Mouse (Mus musculus) hindbrain, embryonic 11.5 days (tissue): ENCODE data around the gene Afmid. TPM values are rescaled to one million over a fixed set of nuclear protein-coding genes. Genes with fewer than 3 reads are reported as not detected.

Experiments used
- ATAC-seq: fragments of 200-750 bp; cut with Nextera tagmentation; 2 replicates; pipeline ENCODE4 v1.8.0; 2017; ENCODE audit warnings: mild to moderate bottlenecking, moderate TSS enrichment, moderate library complexity; ENCODE audit not compliant: low FRiP score
- DNase-seq: peaks from one replicate; pipeline ENCODE4 v3.0.0-alpha.2; 2015; ENCODE audit warnings: low spot score
- H3K27ac ChIP-seq: fragments of 300-500 bp; sonication (generic); 2 replicates; pipeline ENCODE4 v1.5.1; 2014; ENCODE audit warnings: mild to moderate bottlenecking, low read depth, low read length
- H3K27me3 ChIP-seq: fragments of 300-500 bp; sonication (generic); 2 replicates; pipeline ENCODE4 v1.6.1; 2014; ENCODE audit warnings: mild to moderate bottlenecking, low read length, moderate library complexity, mixed read lengths; ENCODE audit not compliant: control insufficient read depth, insufficient read depth
- H3K36me3 ChIP-seq: fragments of 300-500 bp; sonication (generic); 2 replicates; pipeline ENCODE4 v1.6.1; 2014; ENCODE audit warnings: mild to moderate bottlenecking, low read length, moderate library complexity, mixed read lengths; ENCODE audit not compliant: control insufficient read depth, insufficient read depth
- H3K4me1 ChIP-seq: fragments of 300-500 bp; sonication (generic); replicated peaks from 2 replicates; pipeline ENCODE4 v1.6.1; 2014; ENCODE audit warnings: low read length, mixed read lengths; ENCODE audit not compliant: control insufficient read depth, insufficient read depth
- H3K4me2 ChIP-seq: fragments of 300-500 bp; sonication (generic); replicated peaks from 2 replicates; pipeline ENCODE4 v1.6.1; 2014; ENCODE audit warnings: mild to moderate bottlenecking, low read depth, low read length
- H3K4me3 ChIP-seq: fragments of 300-500 bp; sonication (generic); 2 replicates; pipeline ENCODE4 v1.5.1; 2014; ENCODE audit warnings: low read depth, low read length
- H3K9ac ChIP-seq: fragments of 300-500 bp; sonication (generic); 2 replicates; pipeline ENCODE4 v1.6.1; 2014; ENCODE audit warnings: low read depth, low read length
- H3K9me3 ChIP-seq: fragments of 300-500 bp; sonication (generic); 2 replicates; pipeline ENCODE4 v1.6.1; 2016; ENCODE audit warnings: low read length; ENCODE audit not compliant: control insufficient read depth
- WGBS: fragments of 180-500 bp; shearing (Covaris S2); extraction: QIAGEN DNeasy Blood & Tissue Kit; methylation state at CpG from one replicate; pipeline ENCODE4 v1.1.7; 2014; 5-methylcytosine and 5-hydroxymethylcytosine counted together
- polyA plus RNA-seq: library from polyadenylated mRNA; unstranded; fragments of >200 nt; fragmentation: Nextera tagmentation; extraction: Ambion mirVana; gene quantifications from 2 replicates; pipeline ENCODE4 v1.2.1, GENCODE M21; 2014

The Afmid gene
- polyA plus RNA-seq, 1 experiment from 2014 or later, result 3.5 TPM

- H3K4me2 ChIP-seq, result peak overlapping the region; percentile 98; the same call in 1 of the 2 replicates
- ATAC-seq, result no peak
- H3K36me3 ChIP-seq, result no peaks in the 10 kb centered on the region
- H3K27me3 ChIP-seq, result peaks cover under 1% of the 10 kb centered on the region; the same call in 1 of the 2 replicates
- 0 out of 2 replicates have a peak, but pooled peaks cover 2% of the 10 kb centered on the region for H3K4me1 ChIP-seq
- no peaks in the 10 kb centered on the region for H3K9me3 ChIP-seq
- no peak for DNase-seq
- no peak overlapping the region for H3K4me3 ChIP-seq
- WGBS, result 57% methylated on average over 12 of the region's 12 CpGs
- H3K27ac ChIP-seq, result no peak overlapping the region
- H3K9ac ChIP-seq, result no peak overlapping the region
Measured at GRCm38 (mm10) chr11:117871911-117872584, 46.3 kb downstream of the Afmid start.

GRCm38 (mm10) chr11:117872861-117873608 lies 47.3 kb downstream of the Afmid start, which contains the start of gene Tha1:
Gene Tha1, minus strand, starts transcription at chr11:117873481.
- H3K36me3 ChIP-seq, result no peaks in the 10 kb centered on the region
- under 1% methylated on average over 51 of the region's 51 CpGs for WGBS
- ATAC-seq (peak; percentile 77), DNase-seq (peak; percentile 87)
- H3K4me3 ChIP-seq, result peak within 1 kb of the TSS; percentile 68
- H3K4me2 ChIP-seq, result peak within 1 kb of the TSS; percentile 98
- peak within 1 kb of the TSS; percentile 69 for H3K9ac ChIP-seq
- H3K9me3 ChIP-seq, result no peaks in the 10 kb centered on the region
- 0 out of 2 replicates have a peak, but pooled peaks cover 2% of the 10 kb centered on the region for H3K4me1 ChIP-seq
- H3K27me3 ChIP-seq, result no peaks in the 10 kb centered on the region
- H3K27ac ChIP-seq, result no peak within 1 kb of the TSS

- Histone ChIP-seq H3K27me3 (no peaks in the 10 kb centered on the region), H3K9me3 (no peaks in the 10 kb centered on the region), H3K4me1 (peaks cover 10% of the 10 kb centered on the region), H3K27ac (no peak overlapping the region), H3K4me2 (no peak overlapping the region), H3K9ac (no peak overlapping the region), H3K4me3 (no peak overlapping the region), H3K36me3 (no peaks in the 10 kb centered on the region)
- WGBS, result 57% methylated on average over 4 of the region's 4 CpGs
- DNase-seq (peak; percentile 20), ATAC-seq (no peak)
Measured at GRCm38 (mm10) chr11:117874419-117874818, 48.7 kb downstream of the Afmid start.

GRCm38 (mm10) chr11:117875681-117876080 lies 50.0 kb downstream of the Afmid start:
- no peaks in the 10 kb centered on the region for H3K36me3 ChIP-seq
- no peak overlapping the region for H3K9ac ChIP-seq
- no peak overlapping the region for H3K27ac ChIP-seq
- ATAC-seq, result no peak
- no peaks in the 10 kb centered on the region for H3K9me3 ChIP-seq
- H3K4me3 ChIP-seq, result no peak overlapping the region
- H3K4me2 ChIP-seq, result no peak overlapping the region
- no peaks in the 10 kb centered on the region for H3K27me3 ChIP-seq
- H3K4me1 ChIP-seq, result peaks cover 10% of the 10 kb centered on the region
- no peak for DNase-seq
- WGBS, result 20% methylated on average over 6 of the region's 6 CpGs

- 42% methylated on average over 13 of the region's 13 CpGs for WGBS
- H3K27ac ChIP-seq, result no peak overlapping the region
- peak; percentile 14 for DNase-seq
- no peaks in the 10 kb centered on the region for H3K27me3 ChIP-seq
- no peaks in the 10 kb centered on the region for H3K36me3 ChIP-seq
- H3K4me1 ChIP-seq, result peaks cover 12% of the 10 kb centered on the region
- H3K4me3 ChIP-seq, result no peak overlapping the region
- H3K9ac ChIP-seq, result no peak overlapping the region
- H3K9me3 ChIP-seq, result no peaks in the 10 kb centered on the region
- ATAC-seq, result peak; percentile 53; the same call in 1 of the 2 replicates
- H3K4me2 ChIP-seq, result no peak overlapping the region
Measured at GRCm38 (mm10) chr11:117877917-117878745, 52.4 kb downstream of the Afmid start.

- ATAC-seq, result no peak
Measured at GRCm38 (mm10) chr11:117878892-117879291, 53.2 kb downstream of the Afmid start.

GRCm38 (mm10) chr11:117879676-117880075 lies 54.0 kb downstream of the Afmid start:
- Histone ChIP-seq H3K27ac (no peak overlapping the region), H3K9ac (no peak overlapping the region), H3K4me3 (no peak overlapping the region), H3K4me2 (no peak overlapping the region), H3K36me3 (no peaks in the 10 kb centered on the region), H3K9me3 (no peaks in the 10 kb centered on the region), H3K4me1 (peaks cover 12% of the 10 kb centered on the region), H3K27me3 (no peaks in the 10 kb centered on the region)
- DNase-seq, result no peak
- no peak for ATAC-seq
- WGBS, result 73% methylated on average over 6 of the region's 6 CpGs

More at GRCm38 (mm10) chr11:117878892-117879291, 53.2 kb downstream of the Afmid start:
- no peak overlapping the region for H3K4me3 ChIP-seq
- 34% methylated on average over 8 of the region's 8 CpGs for WGBS
- H3K27ac ChIP-seq, result no peak overlapping the region
- H3K4me2 ChIP-seq, result no peak overlapping the region
- no peak overlapping the region for H3K9ac ChIP-seq
- peaks cover 12% of the 10 kb centered on the region for H3K4me1 ChIP-seq
- no peaks in the 10 kb centered on the region for H3K36me3 ChIP-seq
- H3K9me3 ChIP-seq, result no peaks in the 10 kb centered on the region
- no peaks in the 10 kb centered on the region for H3K27me3 ChIP-seq
- no peak for DNase-seq

GRCm38 (mm10) chr11:117880336-117880976 lies 54.7 kb downstream of the Afmid start:
- Histone ChIP-seq H3K27ac (no peak overlapping the region), H3K4me1 (peaks cover 12% of the 10 kb centered on the region), H3K9ac (no peak overlapping the region), H3K9me3 (no peaks in the 10 kb centered on the region), H3K27me3 (no peaks in the 10 kb centered on the region), H3K4me2 (no peak overlapping the region), H3K4me3 (no peak overlapping the region), H3K36me3 (no peaks in the 10 kb centered on the region)
- DNase-seq (no peak), ATAC-seq (no peak)
- 89% methylated on average over 9 of the region's 9 CpGs for WGBS
